Mouse (Mus musculus): ENCODE measurements at regions not wholly inside any gene's neighbourhood (a gene's known extent, or its start where the extent isn't known, plus 50 kb on each side); places are given as distances from the start of the nearest gene placed in this dataset.

DNA sequence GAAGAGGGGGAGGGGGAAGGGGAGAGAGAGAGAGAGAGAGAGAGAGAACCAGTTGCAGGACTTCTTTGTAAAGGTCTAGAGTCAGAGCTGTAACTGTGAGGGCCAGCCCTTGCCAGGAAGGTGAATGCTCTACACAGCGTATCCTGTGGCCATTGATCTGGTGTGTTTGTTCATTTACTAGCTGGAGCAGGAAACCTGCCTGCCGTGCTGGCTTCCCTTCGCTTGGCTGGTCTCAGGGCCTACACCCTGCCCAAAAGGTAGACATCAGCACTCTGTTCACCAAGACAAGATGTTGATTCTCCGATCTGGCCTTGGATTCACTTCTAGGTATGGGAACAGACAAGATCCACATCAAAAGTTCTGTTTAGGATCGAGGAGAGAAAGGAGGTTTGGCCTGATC, 87.5 kb upstream of the Haao start:
- WGBS = 48% methylated on average over 5 of the region's 5 CpGs
- Histone ChIP-seq H3K36me3 (ENCODE audit: control insufficient read depth, insufficient read depth, low read length) (no peaks in the 10 kb centered on the region), H3K27ac (ENCODE audit: insufficient read depth, low read depth, low read length) (peak overlapping the region; percentile 47; the same call in 1 of the 2 replicates), H3K4me1 (ENCODE audit: control insufficient read depth, insufficient read depth, insufficient read length, low read length) (peaks cover 31% of the 10 kb centered on the region), H3K4me3 (ENCODE audit: low read depth, low read length) (no peak overlapping the region), H3K27me3 (ENCODE audit: control insufficient read depth, insufficient read depth, low read length) (no peaks in the 10 kb centered on the region)
- TF ChIP-seq CTCF (IDR thresholded peaks at IDR 0.05; ENCODE audit: extremely low read depth, insufficient read length, insufficient replicate concordance, low read depth, low read length) (no peak), POLR2A (IDR thresholded peaks at IDR 0.05; ENCODE audit: low read depth, low read length) (no peak)

DNA sequence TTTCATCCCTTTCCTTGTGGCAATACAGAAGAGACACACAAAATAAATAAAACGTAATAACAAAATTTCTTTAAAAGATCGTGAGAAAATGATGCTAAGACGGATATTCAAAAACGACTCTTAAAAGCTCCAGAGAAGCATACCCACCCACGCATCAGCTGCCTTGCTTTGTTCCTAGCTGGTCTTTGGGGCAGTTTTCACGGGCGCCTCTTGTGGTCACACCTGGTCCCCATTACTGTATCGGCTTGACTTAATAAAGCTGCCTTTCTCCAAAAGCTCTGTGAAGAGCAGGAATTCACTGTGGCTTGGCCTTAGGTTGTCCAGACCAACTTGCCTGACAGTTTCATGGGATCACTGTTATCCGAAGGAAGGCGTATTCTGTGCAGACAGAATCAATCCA, 86.0 kb upstream of the Haao start:
- Histone ChIP-seq H3K27ac (ENCODE audit: insufficient read depth, low read depth, low read length) (no peak overlapping the region), H3K4me3 (ENCODE audit: low read depth, low read length) (no peak overlapping the region), H3K27me3 (ENCODE audit: control insufficient read depth, insufficient read depth, low read length) (no peaks in the 10 kb centered on the region), H3K36me3 (ENCODE audit: control insufficient read depth, insufficient read depth, low read length) (no peaks in the 10 kb centered on the region), H3K4me1 (ENCODE audit: control insufficient read depth, insufficient read depth, insufficient read length, low read length) (peaks cover 22% of the 10 kb centered on the region)
- no peak for TF ChIP-seq CTCF (IDR thresholded peaks at IDR 0.05; ENCODE audit: extremely low read depth, insufficient read length, insufficient replicate concordance, low read depth, low read length)
- TF ChIP-seq POLR2A (IDR thresholded peaks at IDR 0.05; ENCODE audit: low read depth, low read length) = no peak
- 90% methylated on average over 10 of the region's 10 CpGs for WGBS

DNA sequence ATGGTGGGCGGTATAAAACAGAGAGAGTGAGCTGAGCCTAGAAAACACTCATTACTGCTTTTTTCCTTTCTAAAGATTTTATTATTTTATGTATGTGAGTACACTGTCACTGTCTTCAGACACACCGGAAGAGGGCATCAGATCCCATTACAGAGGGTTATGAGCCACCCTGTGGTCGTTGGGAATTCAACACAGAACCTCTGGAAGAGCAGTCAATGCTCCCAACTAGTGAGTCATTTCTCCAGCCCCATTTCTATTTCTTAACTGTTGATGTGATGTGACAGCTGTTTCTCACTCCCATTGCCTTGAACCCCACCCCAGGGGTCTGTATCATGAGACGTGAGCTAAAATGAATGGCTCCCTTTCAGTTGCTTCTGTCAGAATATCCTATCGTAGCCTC, 82.6 kb upstream of the Haao start:
- no peak overlapping the region for H3K27ac ChIP-seq (ENCODE audit: insufficient read depth, low read depth, low read length)
- WGBS = 80% methylated on average over 5 of the region's 5 CpGs
- TF ChIP-seq CTCF (IDR thresholded peaks at IDR 0.05; ENCODE audit: extremely low read depth, insufficient read length, insufficient replicate concordance, low read depth, low read length) (no peak), POLR2A (IDR thresholded peaks at IDR 0.05; ENCODE audit: low read depth, low read length) (no peak)

DNA sequence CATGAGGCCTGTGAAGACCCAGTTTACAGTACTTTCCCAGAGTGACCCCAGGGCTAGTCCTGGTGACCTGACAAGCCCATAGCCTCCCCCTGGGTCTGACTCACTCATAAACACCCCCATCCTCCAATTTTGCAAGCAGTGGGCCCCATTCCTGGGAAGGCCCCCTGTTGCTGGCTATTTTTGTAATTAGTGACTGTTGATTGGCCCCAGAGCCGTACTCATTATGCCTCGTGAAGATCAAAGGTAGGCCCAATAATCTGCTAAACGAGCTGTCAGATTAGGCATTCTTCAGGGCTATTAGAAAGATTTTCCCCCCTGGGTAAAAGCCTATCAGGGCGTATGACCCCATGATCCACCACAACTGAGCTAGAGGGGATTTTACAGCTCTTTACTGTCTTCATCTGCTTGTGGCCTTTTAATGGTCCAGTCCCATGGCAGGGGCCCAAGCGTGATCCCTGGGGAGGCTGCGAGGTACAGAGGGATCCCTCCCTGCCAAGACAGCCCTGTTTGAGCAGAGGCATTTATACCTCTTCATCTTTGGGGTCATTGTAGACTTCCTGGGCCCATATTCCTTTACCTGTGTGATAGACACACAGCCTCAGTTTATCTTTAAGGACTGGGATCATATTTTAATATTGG, 80.1 kb upstream of the Haao start:
- 86% methylated on average over 6 of the region's 6 CpGs for WGBS

More for the DNA sequence above, 82.6 kb upstream of the Haao start:
- H3K4me3 ChIP-seq (ENCODE audit: low read depth, low read length) = no peak overlapping the region
- no peaks in the 10 kb centered on the region for H3K27me3 ChIP-seq (ENCODE audit: control insufficient read depth, insufficient read depth, low read length)
- peaks cover 2% of the 10 kb centered on the region; the same call in 1 of the 2 replicates for H3K4me1 ChIP-seq (ENCODE audit: control insufficient read depth, insufficient read depth, insufficient read length, low read length)
- H3K36me3 ChIP-seq (ENCODE audit: control insufficient read depth, insufficient read depth, low read length) = no peaks in the 10 kb centered on the region

DNA sequence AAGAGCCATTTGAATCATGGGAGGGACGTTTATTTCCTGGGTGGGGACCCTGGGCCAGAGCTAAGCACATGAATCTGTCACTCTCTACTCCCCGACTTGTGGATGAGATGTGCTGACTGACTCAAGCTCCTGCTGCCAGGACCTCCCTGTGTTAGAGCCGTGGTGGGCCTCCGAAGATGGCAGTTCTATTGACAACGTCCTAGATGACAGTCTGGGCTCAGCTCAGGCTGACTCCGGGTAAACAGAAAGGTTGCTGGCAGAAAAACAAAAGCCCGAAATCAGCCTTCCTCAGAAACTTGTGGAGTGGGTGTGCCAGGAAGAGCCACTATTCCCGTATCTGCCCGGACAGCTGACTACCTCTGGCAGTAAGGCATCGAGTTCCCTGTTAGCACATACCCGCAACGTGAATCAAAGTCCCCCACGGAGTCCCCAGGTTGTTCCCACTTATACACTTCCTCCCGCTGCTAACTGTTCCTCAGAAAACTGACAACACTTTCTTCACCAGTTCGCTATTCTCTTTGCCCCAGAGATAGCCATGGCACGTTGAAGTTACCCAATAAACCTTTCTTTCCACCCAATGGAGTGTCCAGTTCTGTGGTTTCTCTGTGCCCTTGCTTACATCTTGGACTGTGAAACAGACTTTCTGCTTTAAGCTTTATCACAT, 76.6 kb upstream of the Haao start:
- Histone ChIP-seq H3K4me1 (ENCODE audit: control insufficient read depth, insufficient read depth, insufficient read length, low read length) (no peaks in the 10 kb centered on the region), H3K36me3 (ENCODE audit: control insufficient read depth, insufficient read depth, low read length) (no peaks in the 10 kb centered on the region), H3K27ac (ENCODE audit: insufficient read depth, low read depth, low read length) (no peak overlapping the region), H3K4me3 (ENCODE audit: low read depth, low read length) (no peak overlapping the region), H3K27me3 (ENCODE audit: control insufficient read depth, insufficient read depth, low read length) (no peaks in the 10 kb centered on the region)
- TF ChIP-seq CTCF (IDR thresholded peaks at IDR 0.05; ENCODE audit: extremely low read depth, insufficient read length, insufficient replicate concordance, low read depth, low read length) = no peak
- no peak for TF ChIP-seq POLR2A (IDR thresholded peaks at IDR 0.05; ENCODE audit: low read depth, low read length)
- 66% methylated on average over 16 of the region's 16 CpGs for WGBS

More for the DNA sequence above, 80.1 kb upstream of the Haao start:
- no peak overlapping the region for H3K4me3 ChIP-seq (ENCODE audit: low read depth, low read length)
- no peak overlapping the region for H3K27ac ChIP-seq (ENCODE audit: insufficient read depth, low read depth, low read length)
- no peak for TF ChIP-seq POLR2A (IDR thresholded peaks at IDR 0.05; ENCODE audit: low read depth, low read length)
- TF ChIP-seq CTCF (IDR thresholded peaks at IDR 0.05; ENCODE audit: extremely low read depth, insufficient read length, insufficient replicate concordance, low read depth, low read length) = no peak
- no peaks in the 10 kb centered on the region for H3K36me3 ChIP-seq (ENCODE audit: control insufficient read depth, insufficient read depth, low read length)
- no peaks in the 10 kb centered on the region for H3K27me3 ChIP-seq (ENCODE audit: control insufficient read depth, insufficient read depth, low read length)
- H3K4me1 ChIP-seq (ENCODE audit: control insufficient read depth, insufficient read depth, insufficient read length, low read length) = no peaks in the 10 kb centered on the region

DNA sequence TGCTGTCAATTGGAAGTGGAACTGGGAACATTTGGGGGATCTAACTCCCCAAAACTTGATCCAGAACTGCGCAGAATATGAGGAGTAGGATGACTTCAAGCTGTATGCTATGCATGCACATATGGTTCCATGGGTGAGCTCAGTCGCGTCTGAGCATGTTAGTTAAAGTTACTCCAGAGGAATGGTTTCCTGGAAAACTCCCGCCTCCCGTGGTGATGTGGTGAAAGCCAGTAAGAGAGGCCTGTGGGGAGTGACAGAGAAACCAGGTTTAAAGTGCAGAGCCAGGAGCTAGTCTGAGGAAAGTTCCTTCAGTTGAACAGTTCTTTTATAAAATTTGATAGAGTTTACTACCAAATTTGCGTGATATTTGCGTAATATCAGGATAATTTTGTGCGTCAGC, 73.1 kb upstream of the Haao start:
- Histone ChIP-seq H3K36me3 (ENCODE audit: control insufficient read depth, insufficient read depth, low read length) (no peaks in the 10 kb centered on the region), H3K27me3 (ENCODE audit: control insufficient read depth, insufficient read depth, low read length) (no peaks in the 10 kb centered on the region), H3K27ac (ENCODE audit: insufficient read depth, low read depth, low read length) (no peak overlapping the region), H3K4me1 (ENCODE audit: control insufficient read depth, insufficient read depth, insufficient read length, low read length) (peaks cover 8% of the 10 kb centered on the region), H3K4me3 (ENCODE audit: low read depth, low read length) (no peak overlapping the region)
- 75% methylated on average over 8 of the region's 8 CpGs for WGBS
- TF ChIP-seq POLR2A (IDR thresholded peaks at IDR 0.05; ENCODE audit: low read depth, low read length) = no peak
- no peak for TF ChIP-seq CTCF (IDR thresholded peaks at IDR 0.05; ENCODE audit: extremely low read depth, insufficient read length, insufficient replicate concordance, low read depth, low read length)

GRCm38 (mm10) chr17:83920225-83920624, 72.5 kb upstream of the Haao start:
- H3K27ac ChIP-seq (ENCODE audit: insufficient read depth, low read depth, low read length) = no peak overlapping the region
- no peaks in the 10 kb centered on the region for H3K27me3 ChIP-seq (ENCODE audit: control insufficient read depth, insufficient read depth, low read length)
- no peak for TF ChIP-seq CTCF (IDR thresholded peaks at IDR 0.05; ENCODE audit: extremely low read depth, insufficient read length, insufficient replicate concordance, low read depth, low read length)
- TF ChIP-seq POLR2A (IDR thresholded peaks at IDR 0.05; ENCODE audit: low read depth, low read length) = no peak
- H3K36me3 ChIP-seq (ENCODE audit: control insufficient read depth, insufficient read depth, low read length) = no peaks in the 10 kb centered on the region
- H3K4me3 ChIP-seq (ENCODE audit: low read depth, low read length) = no peak overlapping the region
- WGBS = 26% methylated on average over 4 of the region's 4 CpGs
- peaks cover 8% of the 10 kb centered on the region for H3K4me1 ChIP-seq (ENCODE audit: control insufficient read depth, insufficient read depth, insufficient read length, low read length)

Data from small intestine, adult 2 months (tissue).